Mouse (Mus musculus) T-helper 2 cell (primary cell): ENCODE results near the gene Mtch2.
"Not testable (repeated sequence)": the region's sequence is repeated elsewhere in the genome, so short reads cannot be mapped to it uniquely, and the experiment has no call there.

Experiments
- in situ Hi-C: fragments of 300-600 bp; cut with MboI, MseI; formaldehyde crosslinking; loops from one replicate; pipeline ENCODE4 v1.15.1; 2025; ENCODE audit warnings: high pct_unique_total_duplicates

The Mtch2 gene

DNA sequence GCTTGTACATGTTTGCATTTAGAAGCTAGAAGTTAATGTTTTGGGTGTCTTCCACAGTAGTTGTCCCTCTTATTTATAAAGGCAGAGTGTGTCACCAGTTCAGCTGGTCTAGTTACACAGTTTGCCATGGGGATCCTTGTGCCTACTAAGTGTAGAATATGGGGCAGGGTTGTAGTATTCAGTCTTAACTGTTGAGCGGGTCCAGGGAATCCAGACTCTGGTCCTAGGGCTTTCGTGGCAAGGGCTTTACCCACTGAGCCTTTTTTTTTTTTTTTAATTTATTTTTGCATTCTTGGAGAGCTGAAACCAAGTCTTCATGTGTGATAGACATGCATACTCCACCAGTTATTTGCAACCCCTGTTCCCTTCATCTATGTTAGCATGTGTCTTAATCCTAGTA lies 14.5 kb downstream of the Mtch2 start:
- in situ Hi-C loops: no loop called here

DNA sequence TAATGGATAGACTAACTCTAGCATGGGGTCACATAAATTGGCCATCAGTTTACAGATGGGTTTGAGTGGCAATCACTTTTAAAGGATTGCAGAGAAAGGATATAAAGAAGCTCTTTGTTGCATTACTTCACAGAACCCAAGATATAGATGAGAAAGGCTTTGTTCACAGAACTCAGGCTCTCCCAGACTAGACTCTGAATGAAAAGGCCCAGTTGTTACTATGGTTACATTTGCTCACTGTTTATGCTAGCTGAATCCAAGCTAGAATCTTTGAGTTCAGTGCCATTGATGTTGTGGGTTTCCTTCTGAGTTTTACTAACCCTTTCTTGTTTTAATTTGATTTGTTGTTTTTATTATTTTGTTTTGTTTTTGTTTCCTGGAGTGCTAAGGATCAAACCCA lies 17.2 kb downstream of the Mtch2 start:
- in situ Hi-C loops: no loop called here

DNA sequence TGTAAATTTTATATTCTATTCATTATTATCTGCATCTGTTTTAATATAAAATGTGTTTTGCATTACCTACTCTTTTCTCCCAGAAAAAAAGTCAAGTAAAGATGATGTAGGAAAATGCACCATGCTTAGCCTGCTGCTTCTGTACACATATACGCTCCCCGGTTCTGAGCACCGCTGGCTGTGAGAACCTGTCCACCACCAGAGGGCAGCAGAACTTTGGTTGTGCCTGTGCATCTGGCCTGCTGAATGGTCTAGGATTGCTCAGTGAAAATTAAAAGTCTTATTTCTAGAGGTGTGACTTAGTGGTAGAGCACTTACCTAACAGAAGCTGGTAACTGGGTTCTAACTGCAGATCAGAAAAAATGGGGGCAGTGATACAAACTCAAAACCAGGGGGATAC lies 19.6 kb downstream of the Mtch2 start:
- in situ Hi-C loops: no loop called here

DNA sequence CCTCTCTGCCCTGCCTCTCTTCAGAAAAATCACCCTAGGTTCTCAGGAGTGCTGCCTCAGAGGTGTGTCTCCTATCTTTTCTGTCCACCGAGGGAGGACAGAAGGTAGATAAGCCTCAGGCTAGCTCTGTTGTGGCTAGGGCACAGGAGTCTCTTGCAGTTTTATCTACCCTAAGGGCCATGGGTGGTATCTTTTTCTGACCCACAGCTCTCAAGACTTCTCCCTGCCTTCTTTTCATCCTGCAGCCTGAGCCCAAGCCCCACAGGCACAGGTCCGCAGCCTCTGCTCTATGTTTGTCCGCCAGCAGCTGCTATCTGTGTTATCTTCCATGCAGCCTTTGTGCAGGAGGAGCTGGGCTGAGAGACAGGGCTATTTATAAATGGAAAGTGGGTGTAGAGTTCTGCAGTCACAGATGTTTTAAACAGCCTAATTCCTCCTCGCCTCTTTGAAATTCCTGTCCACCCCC lies 23.2 kb downstream of the Mtch2 start:
- in situ Hi-C loops: no loop called here

GRCm38 (mm10) chr2:90871180-90871961 lies 24.4 kb downstream of the Mtch2 start:
- in situ Hi-C loops: no loop called here

DNA sequence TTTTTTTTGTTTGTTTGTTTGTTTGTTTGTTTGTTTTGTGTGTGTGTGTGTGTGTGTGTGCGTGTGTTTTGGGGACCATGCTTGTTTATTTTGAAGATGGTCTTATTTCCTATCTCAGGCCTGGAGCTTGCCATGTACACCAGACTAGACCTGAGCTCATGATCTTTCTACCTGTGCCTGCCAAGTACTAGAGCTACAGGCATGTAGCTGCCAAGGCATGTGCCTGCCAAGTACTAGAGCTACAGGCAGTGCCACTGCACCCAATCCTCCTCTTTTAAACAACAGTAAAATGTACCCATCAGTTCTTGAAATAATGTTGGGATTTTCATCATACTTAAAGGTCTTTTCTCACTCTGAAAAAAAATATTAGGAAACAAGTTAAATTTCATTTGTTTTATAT lies 27.1 kb downstream of the Mtch2 start:
- in situ Hi-C loops: no loop called here

GRCm38 (mm10) chr2:90875239-90875638 lies 28.3 kb downstream of the Mtch2 start:
- in situ Hi-C loops: no loop called here

DNA sequence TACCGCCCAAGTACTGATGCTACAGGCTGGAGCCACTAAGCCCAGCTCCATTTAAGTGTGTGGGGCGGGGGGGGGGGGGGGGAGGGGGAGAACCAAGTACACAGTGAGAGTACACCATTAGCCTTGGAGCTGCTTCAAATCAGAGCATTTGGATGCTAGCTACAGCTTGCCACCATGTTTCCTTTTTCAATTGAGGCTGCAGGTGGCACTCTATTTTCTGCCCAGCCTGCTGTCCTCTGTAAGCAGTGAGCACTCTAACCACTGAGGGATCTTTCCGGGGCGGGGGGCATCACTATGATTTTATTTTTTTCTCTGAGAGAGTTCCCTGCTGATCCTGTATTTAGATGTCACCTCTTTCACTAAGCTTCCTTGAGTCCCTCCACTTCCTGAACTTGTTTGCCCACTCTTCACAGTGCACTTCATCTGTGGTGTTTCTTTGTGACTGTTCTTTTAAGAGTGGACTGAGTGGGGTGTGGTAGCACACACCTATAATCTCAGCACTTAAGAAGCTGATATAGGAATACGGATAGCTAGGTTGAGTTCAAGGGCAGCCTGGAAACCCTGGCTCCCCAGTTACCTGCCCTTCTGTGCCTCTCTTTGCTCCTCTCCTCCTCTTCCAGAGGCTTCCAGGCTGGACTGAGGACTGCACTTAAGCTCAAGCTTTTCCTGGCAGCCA lies 30.8 kb downstream of the Mtch2 start:
- in situ Hi-C loops: no loop called here

DNA sequence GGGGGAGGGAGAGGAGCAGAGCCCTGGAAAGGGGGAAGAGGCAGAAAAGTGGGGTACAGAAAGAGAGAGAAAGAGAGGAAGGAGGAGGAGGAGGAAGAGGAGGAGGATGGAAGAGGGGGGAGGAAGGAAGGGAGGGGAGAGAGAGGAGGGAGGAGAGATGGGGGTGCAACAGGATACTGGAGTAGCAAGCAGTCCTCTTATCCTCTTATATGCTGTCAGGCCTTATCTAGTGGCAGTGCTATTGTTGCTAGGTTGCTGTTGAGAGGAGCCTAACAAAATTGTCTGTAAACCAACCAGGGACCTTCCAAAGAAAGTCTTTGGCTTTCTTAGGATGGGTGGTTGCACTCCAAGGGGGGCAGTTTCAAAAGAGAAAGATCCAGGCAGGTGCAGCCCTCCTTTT lies 32.5 kb downstream of the Mtch2 start:
- in situ Hi-C loops: no loop called here

DNA sequence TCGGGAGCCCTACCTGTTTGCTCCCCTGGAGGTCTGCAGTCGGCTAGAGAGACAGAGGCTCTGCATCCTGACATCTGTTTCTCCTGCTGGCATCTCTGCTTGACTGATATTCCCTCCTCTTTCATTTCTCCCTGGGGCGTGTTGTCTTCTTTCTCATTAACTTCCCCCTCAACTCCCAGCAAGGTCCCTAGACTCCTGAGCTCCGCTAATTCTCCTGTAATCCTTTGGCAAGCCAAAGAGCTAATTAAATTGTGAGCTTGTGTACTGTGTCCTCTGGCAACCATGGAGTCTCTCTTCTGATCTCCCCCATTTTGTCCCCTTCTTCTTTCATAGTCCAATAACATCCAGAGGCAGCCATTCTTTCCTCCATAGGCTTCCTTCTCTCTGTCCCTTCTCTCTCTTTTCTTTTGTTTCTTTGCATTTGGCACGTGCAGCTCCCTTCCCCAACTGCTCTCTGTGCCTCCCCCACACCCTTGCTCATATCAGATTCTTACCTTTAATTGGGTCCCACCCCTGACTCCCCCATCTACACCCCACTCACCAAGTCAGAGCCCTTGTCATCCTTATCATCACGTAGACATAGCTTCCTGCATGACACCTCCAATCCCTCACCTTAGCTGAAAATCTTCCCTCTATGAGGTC lies 33.3 kb downstream of the Mtch2 start:
- in situ Hi-C loops: no loop called here

GRCm38 (mm10) chr2:90881824-90882223 lies 34.9 kb downstream of the Mtch2 start:
- in situ Hi-C loops: no loop called here

DNA sequence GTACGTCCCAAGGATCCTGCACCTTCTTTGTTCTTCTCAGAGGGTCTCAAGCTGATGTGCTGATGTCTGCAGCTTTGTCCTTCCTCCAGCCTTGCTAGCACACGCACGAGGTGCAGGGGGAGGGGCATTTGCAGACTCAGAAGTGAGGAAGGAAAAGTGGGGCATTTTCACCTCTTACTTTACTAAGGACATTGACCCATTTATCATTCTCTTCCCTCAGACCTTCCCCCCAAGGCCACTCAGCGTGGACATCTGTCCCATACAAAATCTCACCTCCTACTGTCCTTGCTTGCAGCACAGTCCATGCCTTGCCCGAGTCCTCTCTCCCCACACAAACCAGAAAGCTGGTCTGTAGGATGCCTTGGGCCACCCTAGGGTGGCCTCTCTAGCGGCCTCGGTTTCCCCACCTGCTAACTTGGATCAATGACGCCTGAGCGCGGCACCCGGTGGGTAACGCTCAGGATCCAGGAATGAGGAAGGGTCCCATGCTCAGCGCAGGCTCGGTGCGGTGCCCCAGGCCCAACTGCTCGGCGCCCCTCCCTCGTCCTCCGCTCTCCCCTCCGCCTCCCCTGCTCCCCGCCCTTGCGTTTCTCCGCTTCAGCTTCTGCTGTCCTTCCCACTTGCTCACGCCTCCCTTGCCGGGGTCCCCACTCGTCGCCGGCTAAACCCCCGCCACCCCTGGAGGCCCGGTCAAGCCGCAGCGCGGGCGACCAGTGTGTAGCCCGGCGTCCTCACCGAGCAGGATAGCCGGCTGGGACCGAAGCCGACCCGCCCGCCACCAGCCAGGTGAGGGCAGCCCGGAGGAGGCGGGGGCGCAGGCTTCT lies 38.5 kb downstream of the Mtch2 start, which contains the start of gene C1qtnf4:
Gene C1qtnf4, plus strand, starts transcription at position 643 of the 824 bp plus-strand sequence.
- in situ Hi-C loops: no loop called here

GRCm38 (mm10) chr2:90886436-90886835 lies 39.5 kb downstream of the Mtch2 start:
- in situ Hi-C loops: no loop called here

- in situ Hi-C loops: no loop called here
Observed at GRCm38 (mm10) chr2:90887627-90888026, 40.7 kb downstream of the Mtch2 start.

- in situ Hi-C loops: no loop called here
Observed at GRCm38 (mm10) chr2:90889550-90890548, 42.9 kb downstream of the Mtch2 start.

GRCm38 (mm10) chr2:90893673-90894298 lies 46.8 kb downstream of the Mtch2 start:
- in situ Hi-C loops: no loop called here

DNA sequence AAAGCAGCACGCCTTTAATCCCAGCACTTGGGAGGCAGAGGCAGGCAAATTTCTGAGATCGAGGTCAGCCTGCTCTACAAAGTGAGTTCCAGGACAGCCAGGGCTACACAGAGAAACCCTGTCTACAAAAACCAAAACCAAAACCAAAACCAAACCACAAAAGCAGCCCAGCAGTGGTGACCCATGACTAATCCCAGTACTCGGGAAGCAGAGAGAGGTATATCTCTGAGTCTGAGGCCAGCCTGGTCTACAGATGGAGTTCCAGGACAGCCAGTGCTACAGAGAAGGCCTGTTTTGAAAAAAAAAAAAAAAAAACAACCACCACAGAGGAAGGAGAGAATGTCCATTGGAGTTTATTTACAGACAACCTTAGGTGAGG lies 47.3 kb downstream of the Mtch2 start:
- in situ Hi-C loops: not testable (repeated sequence)

- in situ Hi-C loops: no loop called here
Observed at GRCm38 (mm10) chr2:90903398-90903797, 56.4 kb downstream of the Mtch2 start.

- in situ Hi-C loops: no loop called here
Observed at GRCm38 (mm10) chr2:90904076-90904855, 57.3 kb downstream of the Mtch2 start, which contains the start of the genes Kbtbd4 and Ndufs3. Gene Kbtbd4, plus strand, starts transcription at chr2:90904740. Gene Ndufs3, minus strand, starts transcription at chr2:90904827.
